Mouse (Mus musculus) intestine, postnatal 0 days (tissue): ENCODE data around the gene Pard3b. TPM values are rescaled to one million over a fixed set of nuclear protein-coding genes. Genes with fewer than 3 reads are reported as not detected.
A peak's percentile ranks its signal among the peaks of the same experiment; 100 is the strongest.

Source experiments
- ATAC-seq: fragments of 200-750 bp; cut with Nextera tagmentation; 2 replicates; pipeline ENCODE4 v1.8.0; 2017; ENCODE audit warnings: mild to moderate bottlenecking, moderate TSS enrichment, moderate library complexity
- H3K27ac ChIP-seq: fragments of 300-500 bp; sonication (generic); 2 replicates; pipeline ENCODE4 v1.5.1; 2014; ENCODE audit warnings: mild to moderate bottlenecking, low read depth, low read length, moderate library complexity
- H3K27me3 ChIP-seq: fragments of 300-500 bp; sonication (generic); replicated peaks from 2 replicates; pipeline ENCODE4 v1.6.1; 2014; ENCODE audit warnings: low read length, mixed read lengths; ENCODE audit not compliant: control insufficient read depth, insufficient read depth
- H3K36me3 ChIP-seq: fragments of 300-500 bp; sonication (generic); 2 replicates; pipeline ENCODE4 v1.6.1; 2014; ENCODE audit warnings: mild to moderate bottlenecking, moderate library complexity; ENCODE audit not compliant: control insufficient read depth, insufficient read depth
- H3K4me1 ChIP-seq: fragments of 300-500 bp; sonication (generic); replicated peaks from 2 replicates; pipeline ENCODE4 v1.6.1; 2014; ENCODE audit warnings: antibody characterized with exemption, low read length, mixed read lengths; ENCODE audit not compliant: control insufficient read depth, insufficient read depth
- H3K4me2 ChIP-seq: fragments of 300-500 bp; sonication (generic); replicated peaks from 2 replicates; pipeline ENCODE4 v1.6.1; 2014; ENCODE audit warnings: low read depth, mild to moderate bottlenecking, moderate library complexity
- H3K4me3 ChIP-seq: fragments of 300-500 bp; sonication (generic); 2 replicates; pipeline ENCODE4 v1.5.1; 2014; ENCODE audit warnings: low read depth, low read length
- H3K9ac ChIP-seq: fragments of 300-500 bp; sonication (generic); 2 replicates; pipeline ENCODE4 v1.6.1; 2014; ENCODE audit warnings: mild to moderate bottlenecking, low read depth, low read length
- H3K9me3 ChIP-seq: fragments of 300-500 bp; sonication (generic); 2 replicates; pipeline ENCODE4 v1.6.1; 2016; ENCODE audit warnings: mixed run types; ENCODE audit not compliant: control insufficient read depth
- CTCF ChIP-seq: sonication (generic); IDR thresholded peaks from 2 replicates; pipeline ENCODE4 v1.5.1; 2016; ENCODE audit warnings: low read depth, mild to moderate bottlenecking, control low read depth, antibody characterized with exemption, moderate library complexity
- WGBS: fragments of 180-500 bp; shearing (Covaris S2); extraction: QIAGEN DNeasy Blood & Tissue Kit; methylation state at CpG from one replicate; pipeline ENCODE4 v1.1.7; 2014; 5-methylcytosine and 5-hydroxymethylcytosine counted together
- polyA plus RNA-seq: library from polyadenylated mRNA; unstranded; fragments of >200 nt; fragmentation: Nextera tagmentation; extraction: Ambion mirVana; gene quantifications from 2 replicates; pipeline ENCODE4 v1.2.1, GENCODE M21; 2015

Pard3b gene
- polyA plus RNA-seq, 1 experiment from 2014 or later = 17.2 TPM

DNA sequence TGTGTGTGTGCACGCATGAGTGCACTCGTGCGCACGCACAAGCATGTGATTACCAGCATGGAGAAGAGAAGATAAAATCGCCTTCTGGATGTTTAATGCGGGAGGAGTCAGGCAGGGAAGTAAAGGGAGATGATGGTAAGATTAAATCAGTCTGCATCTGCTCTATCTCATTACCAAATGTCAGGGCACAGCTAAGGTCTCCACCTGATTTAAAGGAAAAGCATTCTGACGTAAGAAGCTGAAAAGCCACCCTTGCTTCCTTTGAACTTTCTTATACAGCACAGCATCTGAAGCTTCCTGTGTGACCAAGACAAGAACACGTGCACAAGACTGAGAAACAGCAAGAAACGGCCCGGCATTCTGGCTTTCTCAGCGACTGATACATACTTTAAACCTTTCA, 1000.4 kb downstream of the Pard3b start:
- ATAC-seq = no peak

DNA sequence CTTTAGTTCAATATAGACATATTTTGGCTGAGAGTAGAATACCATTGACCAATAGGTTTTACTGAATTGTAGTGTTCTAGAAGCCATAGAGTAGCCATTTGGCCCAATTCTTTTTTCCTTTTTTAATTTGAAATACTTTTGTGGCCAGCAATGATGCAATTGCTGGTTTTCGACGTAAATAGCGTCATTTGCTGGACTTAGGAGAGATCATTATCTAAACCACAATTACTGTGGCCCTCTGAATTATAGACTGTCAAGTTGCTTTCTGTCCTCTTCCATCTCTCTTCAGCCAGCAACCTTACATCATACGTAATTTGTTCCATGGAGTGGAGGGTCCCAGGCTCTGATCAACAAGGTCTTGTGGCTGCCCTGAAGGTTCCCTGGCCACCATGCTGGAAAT, 1000.8 kb downstream of the Pard3b start:
- 84% methylated on average over 4 of the region's 4 CpGs for WGBS
- Histone ChIP-seq H3K4me3 (no peak overlapping the region), H3K27me3 (no peaks in the 10 kb centered on the region), H3K9ac (no peak overlapping the region), H3K27ac (no peak overlapping the region), H3K4me2 (no peak overlapping the region), H3K4me1 (no peaks in the 10 kb centered on the region; the same call in 1 of the 2 replicates), H3K36me3 (no peaks in the 10 kb centered on the region), H3K9me3 (no peaks in the 10 kb centered on the region)
- TF ChIP-seq CTCF = no peak
- ATAC-seq = no peak

More for the DNA sequence above, 1000.4 kb downstream of the Pard3b start:
- H3K4me1 ChIP-seq = no peaks in the 10 kb centered on the region; the same call in 1 of the 2 replicates
- H3K36me3 ChIP-seq = no peaks in the 10 kb centered on the region
- H3K9me3 ChIP-seq = no peaks in the 10 kb centered on the region
- no peak overlapping the region for H3K27ac ChIP-seq
- no peaks in the 10 kb centered on the region for H3K27me3 ChIP-seq
- H3K9ac ChIP-seq = no peak overlapping the region
- TF ChIP-seq CTCF = no peak
- no peak overlapping the region for H3K4me2 ChIP-seq
- H3K4me3 ChIP-seq = no peak overlapping the region
- WGBS = 88% methylated on average over 11 of the region's 11 CpGs

DNA sequence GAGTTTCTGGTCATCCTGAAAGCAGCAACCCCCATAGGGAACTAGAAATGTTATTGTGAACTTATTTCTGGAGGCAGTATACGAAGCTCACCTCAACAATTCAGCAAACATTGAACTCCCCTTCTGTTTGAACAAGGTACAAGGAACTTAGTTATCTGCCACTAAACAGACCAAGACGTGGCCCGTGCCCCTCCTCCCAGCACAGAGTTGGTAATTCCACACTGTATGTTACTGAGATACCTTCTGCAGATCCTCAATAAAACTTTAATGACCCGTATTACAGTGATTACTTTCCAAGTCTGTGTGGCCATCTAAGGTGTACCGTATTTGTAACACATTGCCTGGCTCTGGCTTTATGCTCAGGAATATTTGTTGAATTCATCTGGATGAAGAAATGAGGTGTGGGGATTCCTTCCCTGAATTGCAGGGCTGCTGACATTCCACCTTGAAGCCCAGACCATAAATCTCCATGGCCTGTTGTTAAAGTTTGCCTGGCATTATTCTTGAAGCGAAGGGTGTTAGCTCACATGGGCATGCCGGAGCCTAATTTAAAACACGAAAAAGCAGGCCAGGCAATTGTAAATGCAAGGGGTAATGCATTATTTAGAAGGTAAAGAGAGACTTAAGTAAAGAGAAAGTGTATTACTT, 1006.1 kb downstream of the Pard3b start:
- H3K4me2 ChIP-seq = no peak overlapping the region
- H3K27me3 ChIP-seq = no peaks in the 10 kb centered on the region
- WGBS = 39% methylated on average over 8 of the region's 8 CpGs
- ATAC-seq = no peak
- no peak overlapping the region for H3K27ac ChIP-seq
- H3K36me3 ChIP-seq = no peaks in the 10 kb centered on the region
- no peak for TF ChIP-seq CTCF
- no peaks in the 10 kb centered on the region for H3K9me3 ChIP-seq
- no peaks in the 10 kb centered on the region; the same call in 1 of the 2 replicates for H3K4me1 ChIP-seq
- H3K4me3 ChIP-seq = no peak overlapping the region
- no peak overlapping the region for H3K9ac ChIP-seq

DNA sequence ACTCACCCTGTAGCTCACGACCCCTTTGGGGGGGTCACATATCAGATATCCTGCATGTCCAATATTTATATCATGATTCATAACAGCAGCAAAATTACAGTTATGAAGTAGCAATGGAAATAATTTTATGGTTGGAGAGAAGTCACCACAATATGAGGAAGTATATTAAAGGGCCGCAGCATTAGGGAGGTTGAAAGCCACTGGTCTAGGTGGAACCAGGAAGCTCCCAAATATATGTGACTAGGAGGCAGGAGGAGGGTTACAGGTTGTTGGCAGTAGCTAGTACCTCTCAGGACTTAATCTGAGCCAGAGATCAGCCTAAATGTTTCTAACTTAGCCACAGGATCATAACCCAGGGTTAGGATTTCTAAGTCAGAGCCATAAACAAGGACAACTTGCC, 1008.2 kb downstream of the Pard3b start:
- Histone ChIP-seq H3K9me3 (no peaks in the 10 kb centered on the region), H3K36me3 (no peaks in the 10 kb centered on the region), H3K9ac (no peak overlapping the region), H3K4me1 (no peaks in the 10 kb centered on the region; the same call in 1 of the 2 replicates), H3K4me2 (no peak overlapping the region), H3K27ac (no peak overlapping the region), H3K4me3 (no peak overlapping the region), H3K27me3 (no peaks in the 10 kb centered on the region)
- WGBS = 82% methylated on average over 2 of the region's 2 CpGs
- TF ChIP-seq CTCF = no peak
- ATAC-seq = no peak

DNA sequence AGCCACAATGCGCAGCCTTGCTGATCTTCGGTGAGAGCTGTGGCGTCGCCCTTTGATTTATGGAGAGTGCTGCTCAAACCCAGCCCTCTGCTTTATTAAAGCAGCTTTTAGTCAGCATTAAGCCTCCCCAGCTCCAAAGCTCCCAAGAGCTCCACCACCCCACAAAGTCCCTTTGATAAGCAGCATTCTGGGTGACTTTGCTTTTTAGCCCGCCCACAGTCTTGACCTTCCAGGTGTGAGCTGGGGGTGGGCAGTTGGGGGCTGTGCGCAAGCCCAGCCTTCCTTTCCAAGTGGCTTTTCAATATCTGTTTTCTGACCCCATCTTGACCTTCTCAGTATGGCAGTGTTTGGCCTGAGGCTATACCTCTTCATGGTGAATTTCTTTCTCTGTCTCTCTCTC, 1009.5 kb downstream of the Pard3b start:
- no peak overlapping the region for H3K27ac ChIP-seq
- no peaks in the 10 kb centered on the region for H3K36me3 ChIP-seq
- TF ChIP-seq CTCF = no peak
- ATAC-seq = no peak
- no peak overlapping the region for H3K4me3 ChIP-seq
- peak overlapping the region; percentile 25 for H3K4me2 ChIP-seq
- no peaks in the 10 kb centered on the region for H3K27me3 ChIP-seq
- no peaks in the 10 kb centered on the region; the same call in 1 of the 2 replicates for H3K4me1 ChIP-seq
- no peak overlapping the region for H3K9ac ChIP-seq
- H3K9me3 ChIP-seq = no peaks in the 10 kb centered on the region
- WGBS = 34% methylated on average over 6 of the region's 6 CpGs

DNA sequence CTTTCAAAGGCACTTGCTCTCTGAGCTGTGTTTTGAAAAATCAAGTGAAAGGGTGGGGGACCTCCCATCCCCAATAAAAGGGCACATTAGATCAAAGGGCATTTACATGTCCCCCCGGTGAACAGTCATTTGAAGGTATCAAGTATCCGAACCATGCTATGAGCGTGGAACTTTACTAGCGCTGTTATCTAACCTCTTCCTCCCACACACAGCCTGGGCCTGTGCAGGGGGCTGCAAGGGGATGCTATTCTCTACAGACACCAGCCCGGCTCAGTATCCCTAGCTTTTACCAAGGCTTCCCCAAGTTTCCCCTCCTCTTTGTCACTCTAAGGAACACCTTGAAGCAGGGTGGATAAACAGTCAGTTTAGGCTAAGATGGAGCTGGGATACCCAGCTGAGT, 1010.0 kb downstream of the Pard3b start:
- Histone ChIP-seq H3K27me3 (no peaks in the 10 kb centered on the region), H3K4me2 (no peak overlapping the region), H3K27ac (no peak overlapping the region), H3K4me3 (no peak overlapping the region), H3K4me1 (no peaks in the 10 kb centered on the region; the same call in 1 of the 2 replicates), H3K9me3 (no peaks in the 10 kb centered on the region), H3K9ac (no peak overlapping the region), H3K36me3 (no peaks in the 10 kb centered on the region)
- TF ChIP-seq CTCF = no peak
- ATAC-seq = no peak
- 62% methylated on average over 5 of the region's 5 CpGs for WGBS
